Mouse (Mus musculus): ENCODE data around the gene Slc34a3. TPM values are rescaled to one million over a fixed set of nuclear protein-coding genes. Genes with fewer than 3 reads are reported as not detected.

Gene Slc34a3
- polyA plus RNA-seq, 1 experiment = not detected

GRCm38 (mm10) chr2:25228995-25229530 is 5.1 kb downstream of the Slc34a3 start:
- TF ChIP-seq CTCF (IDR thresholded peaks at IDR 0.05; ENCODE audit: insufficient read depth, low read length) = no peak
- no peak for TF ChIP-seq POLR2A (IDR thresholded peaks at IDR 0.05; ENCODE audit: borderline replicate concordance, extremely low read depth, low read depth, low read length)
- DNase-seq = no peak
- 67% methylated on average over 6 of the region's 6 CpGs for WGBS
- Histone ChIP-seq H3K4me3 (replicated peaks; ENCODE audit: extremely low read depth, low read depth, low read length) (no peak overlapping the region), H3K4me1 (ENCODE audit: control insufficient read depth, insufficient read depth, low read length) (peaks cover 12% of the 10 kb centered on the region)

GRCm38 (mm10) chr2:25228431-25228889 is 5.7 kb downstream of the Slc34a3 start:
- Histone ChIP-seq H3K4me1 (ENCODE audit: control insufficient read depth, insufficient read depth, low read length) (peaks cover 15% of the 10 kb centered on the region), H3K4me3 (replicated peaks; ENCODE audit: extremely low read depth, low read depth, low read length) (peak overlapping the region; percentile 45)
- WGBS = under 1% methylated on average over 7 of the region's 7 CpGs
- TF ChIP-seq POLR2A (IDR thresholded peaks at IDR 0.05; ENCODE audit: borderline replicate concordance, extremely low read depth, low read depth, low read length) (0 out of 2 replicates have a peak, but pooled peaks have one; percentile 15), CTCF (IDR thresholded peaks at IDR 0.05; ENCODE audit: insufficient read depth, low read length) (peak; percentile 95)
- DNase-seq = peak; percentile 82

- H3K4me3 ChIP-seq (replicated peaks; ENCODE audit: extremely low read depth, low read depth, low read length) = no peak overlapping the region
- H3K4me1 ChIP-seq (ENCODE audit: control insufficient read depth, insufficient read depth, low read length) = peaks cover 15% of the 10 kb centered on the region
- DNase-seq = no peak
- 96% methylated on average over 4 of the region's 4 CpGs for WGBS
- no peak for TF ChIP-seq POLR2A (IDR thresholded peaks at IDR 0.05; ENCODE audit: borderline replicate concordance, extremely low read depth, low read depth, low read length)
- no peak for TF ChIP-seq CTCF (IDR thresholded peaks at IDR 0.05; ENCODE audit: insufficient read depth, low read length)
These were observed 6.8 kb downstream of the Slc34a3 start for GRCm38 (mm10) chr2:25227406-25227805.

DNA sequence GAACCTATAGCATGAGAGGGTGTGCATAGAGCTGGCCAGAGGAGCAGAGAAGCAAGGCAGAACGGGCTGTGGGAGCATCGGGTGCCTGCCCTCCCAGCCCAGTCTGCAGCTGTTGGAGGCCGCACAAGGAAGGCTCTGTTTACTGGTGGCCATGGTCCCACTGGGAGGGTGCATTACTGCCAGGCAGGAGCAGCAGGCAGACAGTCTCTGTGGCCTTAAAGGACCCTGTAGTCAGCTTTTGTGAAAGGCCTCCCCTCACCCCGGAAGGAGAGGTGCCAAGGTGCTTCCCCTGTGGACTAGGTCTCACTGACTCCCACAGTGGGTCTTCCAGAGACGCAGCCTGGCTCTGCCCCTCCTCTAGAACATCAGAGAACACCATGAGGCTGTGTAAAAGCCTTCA is 7.3 kb downstream of the Slc34a3 start:
- WGBS = 73% methylated on average over 5 of the region's 5 CpGs
- peaks cover 15% of the 10 kb centered on the region for H3K4me1 ChIP-seq (ENCODE audit: control insufficient read depth, insufficient read depth, low read length)
- TF ChIP-seq POLR2A (IDR thresholded peaks at IDR 0.05; ENCODE audit: borderline replicate concordance, extremely low read depth, low read depth, low read length) (no peak), CTCF (IDR thresholded peaks at IDR 0.05; ENCODE audit: insufficient read depth, low read length) (no peak)
- H3K4me3 ChIP-seq (replicated peaks; ENCODE audit: extremely low read depth, low read depth, low read length) = no peak overlapping the region
- no peak for DNase-seq

GRCm38 (mm10) chr2:25225811-25226379 is 8.3 kb downstream of the Slc34a3 start:
- TF ChIP-seq CTCF (IDR thresholded peaks at IDR 0.05; ENCODE audit: insufficient read depth, low read length) (no peak), POLR2A (IDR thresholded peaks at IDR 0.05; ENCODE audit: borderline replicate concordance, extremely low read depth, low read depth, low read length) (no peak)
- Histone ChIP-seq H3K4me1 (ENCODE audit: control insufficient read depth, insufficient read depth, low read length) (peaks cover 15% of the 10 kb centered on the region), H3K4me3 (replicated peaks; ENCODE audit: extremely low read depth, low read depth, low read length) (no peak overlapping the region)
- 71% methylated on average over 8 of the region's 8 CpGs for WGBS
- DNase-seq = no peak

GRCm38 (mm10) chr2:25224766-25225752 is 9.1 kb downstream of the Slc34a3 start:
- WGBS = 2% methylated on average over 41 of the region's 41 CpGs
- DNase-seq = peak; percentile 94
- no peak for TF ChIP-seq CTCF (IDR thresholded peaks at IDR 0.05; ENCODE audit: insufficient read depth, low read length)
- TF ChIP-seq POLR2A (IDR thresholded peaks at IDR 0.05; ENCODE audit: borderline replicate concordance, extremely low read depth, low read depth, low read length) = peak; percentile 88; the same call in 1 of the 2 replicates
- Histone ChIP-seq H3K4me1 (ENCODE audit: control insufficient read depth, insufficient read depth, low read length) (peaks cover 15% of the 10 kb centered on the region), H3K4me3 (replicated peaks; ENCODE audit: extremely low read depth, low read depth, low read length) (peak overlapping the region; percentile 85)

GRCm38 (mm10) chr2:25224492-25224765 is 9.7 kb downstream of the Slc34a3 start, which contains the start of gene Tubb4b:
Gene Tubb4b (minus strand): TSS chr2:25224702.
- under 1% methylated on average over 17 of the region's 17 CpGs for WGBS
- H3K4me3 ChIP-seq (replicated peaks; ENCODE audit: extremely low read depth, low read depth, low read length) = peak within 1 kb of the TSS; percentile 91
- peaks cover 15% of the 10 kb centered on the region for H3K4me1 ChIP-seq (ENCODE audit: control insufficient read depth, insufficient read depth, low read length)
- no peak for DNase-seq
- TF ChIP-seq CTCF (IDR thresholded peaks at IDR 0.05; ENCODE audit: insufficient read depth, low read length) (no peak), POLR2A (IDR thresholded peaks at IDR 0.05; ENCODE audit: borderline replicate concordance, extremely low read depth, low read depth, low read length) (peak; percentile 99)

DNA sequence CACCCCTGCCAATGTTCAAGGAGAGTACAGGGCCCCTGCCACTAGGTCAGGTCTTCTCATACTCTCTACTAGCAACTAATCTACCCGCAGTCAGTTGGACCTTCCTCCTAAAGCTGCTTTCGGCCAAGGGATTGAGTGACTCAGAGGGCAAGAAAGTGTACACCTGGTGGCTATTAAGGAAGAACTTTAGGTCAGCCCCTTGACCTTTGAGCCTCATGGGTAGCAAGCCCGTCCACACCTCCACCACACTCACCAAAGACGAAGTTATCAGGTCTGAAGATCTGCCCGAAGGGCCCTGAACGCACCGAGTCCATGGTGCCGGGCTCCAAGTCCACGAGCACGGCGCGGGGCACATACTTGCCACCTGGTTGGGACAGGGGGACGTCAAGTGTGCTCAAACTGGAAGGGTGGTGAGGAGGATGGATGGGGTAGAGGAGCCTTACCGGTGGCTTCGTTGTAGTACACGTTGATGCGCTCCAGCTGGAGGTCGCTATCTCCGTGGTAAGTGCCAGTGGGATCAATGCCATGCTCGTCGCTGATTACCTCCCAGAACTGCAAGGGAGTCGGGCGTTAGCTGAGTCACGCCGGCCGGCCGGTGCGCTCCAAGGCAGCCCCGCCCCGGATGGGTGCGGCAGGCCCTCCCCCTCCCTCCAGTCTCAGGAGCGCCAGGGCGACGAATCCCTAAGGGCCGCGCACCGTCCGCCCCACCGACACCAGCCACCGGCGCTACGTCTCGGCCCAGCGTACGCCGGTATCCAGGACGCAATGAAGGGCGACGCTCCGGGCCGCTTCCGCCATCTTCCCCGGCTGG is 10.3 kb downstream of the Slc34a3 start:
- TF ChIP-seq POLR2A (IDR thresholded peaks at IDR 0.05; ENCODE audit: borderline replicate concordance, extremely low read depth, low read depth, low read length) (peak; percentile 25; the same call in 1 of the 2 replicates), CTCF (IDR thresholded peaks at IDR 0.05; ENCODE audit: insufficient read depth, low read length) (no peak)
- WGBS = 1% methylated on average over 51 of the region's 53 CpGs
- peak; percentile 79 for DNase-seq

GRCm38 (mm10) chr2:25221331-25221772 is 12.8 kb downstream of the Slc34a3 start:
- DNase-seq = no peak
- 71% methylated on average over 5 of the region's 5 CpGs for WGBS
- H3K4me3 ChIP-seq (replicated peaks; ENCODE audit: extremely low read depth, low read depth, low read length) = no peak overlapping the region
- H3K4me1 ChIP-seq (ENCODE audit: control insufficient read depth, insufficient read depth, low read length) = peaks cover 6% of the 10 kb centered on the region
- TF ChIP-seq POLR2A (IDR thresholded peaks at IDR 0.05; ENCODE audit: borderline replicate concordance, extremely low read depth, low read depth, low read length) (peak; percentile 38; the same call in 1 of the 2 replicates), CTCF (IDR thresholded peaks at IDR 0.05; ENCODE audit: insufficient read depth, low read length) (no peak)

More for the DNA sequence above, 10.3 kb downstream of the Slc34a3 start:
- Histone ChIP-seq H3K4me3 (replicated peaks; ENCODE audit: extremely low read depth, low read depth, low read length) (peak overlapping the region; percentile 91), H3K4me1 (ENCODE audit: control insufficient read depth, insufficient read depth, low read length) (peaks cover 14% of the 10 kb centered on the region)

All from lung, adult 2 months (tissue).